Mouse (Mus musculus): ENCODE data around the gene Pla2g1b.
A peak's percentile ranks its signal among the peaks of the same experiment; 100 is the strongest.

Pla2g1b gene

DNA sequence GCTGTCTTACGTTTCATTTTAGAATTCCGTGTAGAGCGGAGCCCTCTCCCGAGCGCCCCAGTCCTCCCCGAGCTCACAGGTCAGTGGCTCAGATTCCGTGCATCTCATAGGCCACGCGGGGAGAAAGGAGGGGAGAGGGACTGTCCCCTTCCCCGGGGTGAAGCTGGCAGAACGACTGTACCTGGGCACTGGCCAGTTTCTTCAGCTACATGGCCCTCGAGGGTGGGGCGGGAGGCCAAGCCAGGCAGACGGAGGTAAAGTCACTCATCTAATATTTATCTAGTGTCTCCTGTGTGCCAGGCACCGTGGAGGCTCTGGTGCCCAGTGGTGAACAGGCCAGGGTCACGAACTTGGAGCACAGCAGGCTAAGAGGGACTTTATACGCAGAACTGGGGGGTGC, 19.0 kb upstream of the Pla2g1b start:
- no peak for DNase-seq

- no peak for DNase-seq
Measured at GRCm38 (mm10) chr5:115449247-115449646, 16.8 kb upstream of the Pla2g1b start.

- no peak for DNase-seq
Measured at GRCm38 (mm10) chr5:115450410-115451317, 15.4 kb upstream of the Pla2g1b start.

DNA sequence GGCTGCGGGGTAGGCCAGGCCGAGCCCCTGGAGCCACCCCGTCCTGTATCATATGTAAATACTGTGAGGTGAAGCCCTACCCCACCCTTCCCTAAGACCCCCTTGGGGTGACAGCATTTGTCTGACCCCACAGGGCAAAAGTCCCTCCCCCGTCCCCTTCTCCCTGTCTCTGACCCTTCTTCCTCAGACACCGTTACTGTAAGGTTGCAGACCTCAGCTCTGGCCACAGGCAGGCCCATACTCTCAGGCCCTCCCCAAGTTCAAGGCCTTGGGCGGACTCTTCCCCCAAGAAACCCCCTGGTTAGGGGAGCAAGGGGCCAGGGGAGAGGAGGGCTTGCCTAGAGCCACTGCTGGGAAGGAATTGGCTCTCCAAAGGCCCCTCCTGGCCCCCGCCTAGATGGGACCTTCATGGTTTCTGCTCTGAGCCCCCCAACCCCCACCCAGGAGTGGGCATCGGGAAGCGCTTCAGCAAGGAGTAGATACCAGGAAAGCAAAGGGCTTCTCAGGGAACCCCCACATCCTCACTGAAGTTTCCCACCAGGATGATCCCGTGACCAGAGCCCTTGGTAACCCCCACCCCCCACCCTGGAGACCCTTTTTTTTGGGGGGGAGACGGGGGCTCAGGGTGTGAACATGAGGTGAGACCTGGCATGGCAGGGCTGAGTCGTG, 11.5 kb upstream of the Pla2g1b start:
- no peak for DNase-seq

GRCm38 (mm10) chr5:115455838-115456237, 10.2 kb upstream of the Pla2g1b start:
- no peak for DNase-seq

GRCm38 (mm10) chr5:115458918-115459317, 7.1 kb upstream of the Pla2g1b start:
- DNase-seq: no peak

GRCm38 (mm10) chr5:115464408-115465115, 1.5 kb upstream of the Pla2g1b start:
- DNase-seq: no peak

- DNase-seq: no peak
Measured at GRCm38 (mm10) chr5:115469791-115470190, 3.7 kb downstream of the Pla2g1b start.

DNA sequence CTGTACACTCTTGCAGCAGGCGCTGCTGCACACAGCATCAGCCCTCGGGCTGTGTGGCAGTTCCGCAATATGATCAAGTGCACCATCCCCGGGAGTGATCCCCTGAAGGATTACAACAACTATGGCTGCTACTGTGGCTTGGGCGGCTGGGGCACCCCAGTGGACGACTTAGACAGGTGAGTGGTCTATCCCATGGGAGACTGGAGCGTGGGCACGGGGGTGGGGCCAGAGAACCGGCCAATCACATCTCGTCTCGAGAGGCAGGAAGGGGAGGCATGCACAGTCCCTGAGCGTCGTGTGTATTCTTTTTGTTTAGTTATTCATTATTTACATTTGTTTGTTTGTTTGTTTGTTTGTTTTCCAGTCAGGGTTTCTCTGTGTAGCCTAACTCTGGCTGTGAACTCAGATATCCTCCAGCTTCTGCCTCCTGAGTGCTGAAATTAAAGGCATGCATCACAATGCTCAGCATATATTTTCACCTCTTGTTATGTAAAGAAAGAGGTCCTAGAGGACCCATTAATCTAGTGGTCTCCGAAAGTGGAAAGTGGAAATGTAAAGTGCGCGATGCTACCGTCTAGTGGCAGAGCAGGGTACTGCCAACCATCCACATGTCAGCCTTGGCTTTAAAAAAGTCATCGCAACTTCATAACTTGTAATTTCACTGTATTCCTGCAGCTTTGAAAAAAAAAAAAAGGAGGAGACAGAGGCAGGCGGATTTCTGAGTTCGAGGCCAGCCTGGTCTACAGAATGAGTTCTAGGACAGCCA, 4.9 kb downstream of the Pla2g1b start:
- DNase-seq: peak; percentile 47

GRCm38 (mm10) chr5:115473191-115473590, 7.1 kb downstream of the Pla2g1b start:
- DNase-seq: no peak

DNA sequence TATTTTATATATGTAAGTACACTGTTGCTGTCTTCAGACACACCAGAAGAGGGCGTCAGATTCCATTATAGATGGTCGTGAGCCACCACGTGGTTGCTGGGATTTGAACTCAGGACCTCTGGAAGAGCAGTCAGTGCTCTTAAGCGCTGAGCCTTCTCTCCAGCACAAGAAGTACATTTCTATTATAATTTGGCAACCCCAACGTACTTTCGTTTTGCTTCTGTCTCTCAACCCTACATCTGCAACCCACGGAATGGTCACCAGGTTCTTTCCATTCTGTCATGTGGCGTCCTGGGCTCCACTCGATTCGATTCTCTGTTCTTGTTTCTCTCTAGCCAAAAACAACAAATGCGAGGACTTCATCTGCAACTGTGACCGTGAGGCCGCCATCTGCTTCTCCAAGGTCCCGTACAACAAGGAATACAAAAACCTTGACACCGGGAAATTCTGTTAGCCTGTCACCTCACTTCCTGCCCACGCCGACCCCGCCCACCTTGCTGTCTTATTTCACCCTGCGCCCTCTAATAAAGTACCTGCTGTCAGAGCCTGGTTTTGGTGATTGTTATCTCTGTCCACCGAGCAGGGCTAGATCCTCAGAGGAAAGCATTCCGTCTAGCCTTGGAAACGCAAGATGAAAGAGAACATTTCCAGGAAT, 8.2 kb downstream of the Pla2g1b start:
- no peak for DNase-seq

DNA sequence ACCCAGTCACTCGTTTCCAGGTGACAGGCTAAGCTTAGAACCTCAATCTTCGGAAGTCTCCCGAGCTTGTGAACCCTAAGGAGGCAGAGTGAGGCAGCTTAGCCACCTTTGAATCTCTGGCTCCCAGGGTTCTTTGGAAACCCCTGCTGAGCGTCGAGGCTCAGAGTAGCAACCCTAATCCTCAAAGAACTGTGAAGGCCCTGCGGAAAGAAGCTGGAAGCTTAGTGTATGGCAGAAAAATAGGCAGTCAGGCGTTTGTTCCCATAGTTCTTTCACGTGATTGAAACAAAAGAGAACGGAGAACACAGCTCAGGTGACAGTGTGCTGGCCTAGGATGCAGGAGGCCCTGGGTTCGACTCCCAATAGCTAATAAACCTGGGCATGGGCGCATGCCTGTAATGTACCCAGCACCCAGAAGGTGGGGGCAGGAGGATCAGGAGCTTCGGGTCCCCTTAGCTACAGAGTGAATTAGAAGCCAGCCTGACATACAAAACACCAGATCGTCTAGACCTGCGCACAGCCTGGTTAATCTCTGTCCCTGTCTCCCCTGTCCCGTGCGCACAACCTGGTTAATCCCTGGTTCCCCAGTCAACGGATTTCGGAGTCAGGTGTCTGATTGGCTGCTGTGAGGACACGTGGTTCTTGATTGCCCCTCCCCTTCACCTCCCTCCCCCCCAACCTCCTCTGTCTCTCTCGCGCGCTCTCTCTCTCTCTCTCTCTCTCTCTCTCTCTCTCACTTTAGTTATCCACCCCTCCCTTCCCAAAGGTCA, 9.5 kb downstream of the Pla2g1b start:
- peak; percentile 36 for DNase-seq

DNA sequence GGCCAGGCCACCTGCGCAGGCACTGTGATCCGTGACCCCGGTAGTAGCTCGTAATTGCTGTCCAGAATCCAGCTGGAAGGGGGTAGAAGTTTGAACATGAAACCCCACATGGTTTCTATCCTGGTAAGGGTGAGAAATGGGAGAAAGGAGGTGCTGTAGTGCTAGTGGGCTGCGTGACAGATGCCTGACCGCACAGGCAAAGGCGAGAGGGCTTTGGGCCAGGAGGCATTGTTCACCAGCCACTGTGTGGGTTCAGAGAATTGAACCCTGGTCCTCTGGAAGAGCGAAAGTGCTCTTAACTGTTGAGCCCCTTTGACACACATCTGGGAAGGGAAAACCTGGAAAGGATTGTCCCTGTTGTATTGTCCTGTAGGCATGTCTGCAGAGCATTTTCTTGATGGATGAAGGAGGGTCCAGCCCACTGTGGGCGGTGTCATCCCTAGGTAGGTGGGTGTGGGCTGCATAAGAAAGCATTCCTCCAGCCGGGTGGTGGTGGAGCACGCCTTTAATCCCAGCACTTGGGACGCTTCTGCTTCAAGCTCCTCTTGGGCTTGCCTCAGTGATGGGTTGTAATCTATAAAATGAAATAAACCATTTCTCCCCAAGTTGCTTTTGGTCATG, 10.2 kb downstream of the Pla2g1b start:
- DNase-seq: no peak

DNA sequence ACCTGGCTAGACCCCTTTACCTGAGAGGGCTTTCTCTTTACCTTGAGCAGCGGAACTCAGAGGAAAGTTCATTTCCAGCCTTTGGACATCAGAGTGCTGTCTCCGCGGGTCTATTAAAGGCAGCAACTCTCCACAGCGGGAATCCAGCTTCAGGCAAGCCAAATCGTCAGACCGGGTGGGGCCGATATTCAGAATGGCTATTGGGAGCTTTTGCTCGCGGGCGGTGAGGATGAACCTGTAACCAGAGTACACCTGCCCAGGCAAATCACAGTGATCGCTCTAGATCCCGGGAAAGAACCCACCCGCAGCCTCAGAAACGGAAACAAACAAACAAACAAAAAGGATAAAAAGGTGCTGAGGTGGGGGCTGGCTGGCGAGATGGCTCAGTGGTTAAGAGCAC, 13.5 kb downstream of the Pla2g1b start:
- DNase-seq: no peak

GRCm38 (mm10) chr5:115480101-115480500, 14.0 kb downstream of the Pla2g1b start:
- DNase-seq: no peak

GRCm38 (mm10) chr5:115482390-115483265, 16.6 kb downstream of the Pla2g1b start:
- no peak for DNase-seq

DNA sequence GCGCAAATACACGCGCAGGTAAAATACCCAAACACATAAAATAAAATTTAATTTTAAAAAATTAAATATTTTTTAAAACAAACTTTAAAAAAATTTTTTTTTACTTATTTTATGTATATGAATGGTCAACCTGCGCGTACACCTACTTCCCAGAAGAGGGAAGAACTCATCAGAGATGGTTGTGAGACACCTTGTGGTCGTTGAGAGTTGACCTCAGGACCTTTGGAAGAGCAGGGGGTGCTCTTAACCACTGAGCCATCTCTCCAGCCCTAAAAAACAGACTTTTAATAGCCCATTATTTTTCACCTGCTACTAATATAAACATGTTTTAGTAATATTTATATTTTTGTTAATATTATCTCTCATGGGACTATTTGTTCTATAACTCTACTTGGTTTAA, 17.3 kb downstream of the Pla2g1b start:
- no peak for DNase-seq

DNA sequence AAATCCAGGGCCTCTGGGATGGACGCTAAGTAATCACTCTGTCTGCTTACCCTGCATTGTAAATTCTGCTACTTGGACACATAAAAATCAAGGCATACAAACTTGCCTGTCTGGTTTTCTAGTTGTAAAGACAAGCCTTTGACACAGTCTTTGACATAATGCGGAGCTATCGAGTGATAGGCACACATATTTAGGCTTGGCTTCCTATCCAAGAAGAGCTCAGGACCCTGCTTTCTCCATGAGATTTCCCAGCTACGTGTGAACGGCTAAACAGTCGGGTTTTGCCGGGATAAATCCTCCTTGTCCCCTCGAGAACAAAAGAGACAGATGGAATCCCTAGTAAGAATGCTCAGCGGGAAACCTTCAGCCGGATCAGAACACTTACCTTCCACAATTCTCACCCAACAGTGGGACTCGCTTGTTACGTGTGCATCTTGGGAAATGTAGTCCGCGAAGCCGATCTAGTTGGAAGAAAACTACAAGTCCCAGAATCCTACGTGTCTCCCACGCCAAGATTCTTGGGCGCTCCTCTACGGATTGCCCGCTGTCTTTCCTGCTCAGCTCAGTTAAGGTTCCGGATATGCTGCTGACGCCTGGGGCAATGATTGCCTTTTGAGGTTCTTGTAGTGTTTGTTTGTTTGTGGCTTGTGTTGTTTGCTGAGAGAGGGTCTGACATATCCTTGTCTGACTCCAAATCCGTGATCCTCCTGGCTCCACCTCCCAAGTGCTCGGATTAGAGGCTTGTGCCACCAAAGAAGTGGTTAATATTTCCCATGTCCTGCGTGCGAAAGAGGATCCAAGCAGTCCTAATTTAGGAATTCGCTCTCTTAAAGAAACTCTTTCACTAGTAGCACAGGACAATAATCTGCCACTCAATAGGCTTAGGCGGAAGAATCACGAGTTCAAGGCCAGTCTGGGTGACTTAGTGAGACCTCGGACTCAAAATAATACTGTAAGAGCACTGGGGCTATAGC, 18.2 kb downstream of the Pla2g1b start, which contains the start of gene Sirt4:
TSS of gene Sirt4 (minus strand) at position 779 of the 974 bp plus-strand sequence.
- peak; percentile 66 for DNase-seq

DNA sequence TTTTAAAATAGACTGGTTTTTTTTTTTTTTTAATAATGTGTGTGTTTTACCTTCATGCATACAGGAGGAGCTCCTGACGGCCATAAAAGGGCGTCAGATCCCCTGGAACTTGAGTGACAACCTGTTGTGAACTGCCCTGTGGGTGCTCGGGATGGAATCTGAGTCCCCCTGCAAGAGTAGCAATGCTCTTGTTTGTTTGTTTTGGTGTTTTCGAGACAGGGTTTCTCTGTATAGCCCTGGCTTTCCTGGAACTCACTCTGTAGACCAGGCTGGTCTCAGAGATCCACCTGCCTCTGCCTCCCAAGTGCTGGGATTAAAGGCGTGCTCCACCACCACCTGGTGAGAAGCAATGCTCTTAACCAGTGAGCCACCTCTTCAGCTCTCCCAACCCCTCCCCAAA, 18.9 kb downstream of the Pla2g1b start:
- DNase-seq: no peak
